22 mouse cellular contexts compared by ENCODE assay signal in the genomic region with DNA sequence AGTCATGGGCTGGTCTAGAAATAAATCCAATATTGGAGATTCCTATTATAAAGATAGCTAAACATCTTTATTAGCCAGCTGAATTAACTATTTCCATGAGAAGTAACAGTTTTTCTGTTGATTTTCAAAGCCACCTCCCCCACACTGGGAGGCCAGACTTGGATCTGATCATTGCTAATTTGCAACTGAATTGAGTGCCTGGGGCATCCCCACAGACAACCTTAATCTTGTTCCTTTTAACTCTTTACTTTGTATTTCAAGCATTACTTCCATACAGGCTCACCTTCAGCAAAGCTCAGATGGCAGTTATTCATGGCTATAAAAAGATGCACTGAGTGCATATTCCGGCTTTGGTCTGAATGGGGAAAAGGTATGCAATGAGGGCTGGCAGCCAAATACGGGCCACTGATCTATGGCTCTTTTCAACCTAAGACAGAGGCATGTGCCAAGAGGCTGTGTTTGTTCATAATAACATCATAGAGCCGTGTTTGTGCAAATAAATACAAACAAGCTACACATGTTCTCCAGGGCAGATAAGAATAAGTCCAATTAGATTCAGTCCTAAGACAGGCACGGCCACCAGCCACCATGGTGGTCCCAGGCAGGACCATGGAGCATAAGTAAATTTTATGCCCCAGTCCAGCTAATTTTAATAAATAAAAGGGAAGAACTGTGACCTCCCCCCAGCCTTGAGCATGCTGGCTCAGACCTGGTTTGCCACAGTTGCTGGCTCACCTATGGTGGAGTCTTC.
DNase-seq lines count a peak whose midpoint lies in the region; ATAC-seq and TF ChIP-seq lines count a peak whose summit lies in the region.
"Had no signal": no experiment of that assay in that cellular context is flagged by ENCODE, and none has a peak within 500 bp of the region (broad histone marks: within the 10 kb centered on the region; RNA-seq: fewer than 3 reads in every experiment).

No protein-coding gene starts in this region.

- H3K9ac ChIP-seq in heart, adult 2 months (ENCODE audit: low read depth, low read length), result no peak overlapping the region
- H3K9ac ChIP-seq in midbrain, embryonic 11.5 days (ENCODE audit: low read length), result no peak overlapping the region
- no peak overlapping the region for H3K9ac ChIP-seq in midbrain, embryonic 15.5 days
- no peak overlapping the region for H3K9ac ChIP-seq in midbrain, embryonic 14.5 days (replicated peaks; ENCODE audit: low read length)
- H3K9ac ChIP-seq: embryonic facial prominence, embryonic 12.5 days; forebrain, embryonic 13.5 days; hindbrain, embryonic 14.5 days; liver, embryonic 13.5 days had no signal

- H3K79me2 ChIP-seq in heart, adult 2 months (replicated peaks; ENCODE audit: control insufficient read depth, insufficient read depth, low read length), result no peaks in the 10 kb centered on the region

- TF ChIP-seq EP300 in heart, adult 2 months (IDR thresholded peaks at IDR 0.05; ENCODE audit: insufficient read depth, low read depth, low read length), result no peak

- H3K36me3 ChIP-seq in heart, adult 2 months (ENCODE audit: control insufficient read depth, insufficient read depth, low read length), result 0 out of 2 replicates have a peak, but pooled peaks cover 2% of the 10 kb centered on the region
- no peaks in the 10 kb centered on the region for H3K36me3 ChIP-seq in midbrain, embryonic 11.5 days (ENCODE audit: control insufficient read depth, insufficient read depth, low read length)
- H3K36me3 ChIP-seq in midbrain, embryonic 15.5 days (replicated peaks), result no peaks in the 10 kb centered on the region
- no peaks in the 10 kb centered on the region for H3K36me3 ChIP-seq in midbrain, embryonic 14.5 days (ENCODE audit: control insufficient read depth, insufficient read depth, low read length)
- H3K36me3 ChIP-seq: embryonic facial prominence, embryonic 12.5 days; liver, embryonic 13.5 days had no signal

- 61% methylated on average over 4 of the region's 4 CpGs for WGBS in heart, adult 2 months
- 54% methylated on average over 4 of the region's 4 CpGs for WGBS in midbrain, embryonic 11.5 days
- 32% methylated on average over 4 of the region's 4 CpGs for WGBS in midbrain, embryonic 15.5 days
- 27% methylated on average over 4 of the region's 4 CpGs for WGBS in midbrain, embryonic 14.5 days

- no peak overlapping the region for H3K4me2 ChIP-seq in midbrain, embryonic 11.5 days
- H3K4me2 ChIP-seq in midbrain, embryonic 15.5 days, result no peak overlapping the region
- no peak overlapping the region for H3K4me2 ChIP-seq in midbrain, embryonic 14.5 days (ENCODE audit: low read length)
- H3K4me2 ChIP-seq: embryonic facial prominence, embryonic 12.5 days; forebrain, embryonic 13.5 days; hindbrain, embryonic 14.5 days; liver, embryonic 13.5 days had no signal

- intact Hi-C loops in heart, adult 2 months (cut with DNase I), result no loop called here
- intact Hi-C loops in heart, postnatal 14 days (cut with DNase I), result no loop called here

- TF ChIP-seq CTCF in heart, adult 2 months (IDR thresholded peaks at IDR 0.05), result no peak

- H3K9me3 ChIP-seq in midbrain, embryonic 11.5 days (ENCODE audit: control insufficient read depth, low read length), result no peaks in the 10 kb centered on the region
- no peaks in the 10 kb centered on the region for H3K9me3 ChIP-seq in midbrain, embryonic 15.5 days
- H3K9me3 ChIP-seq in midbrain, embryonic 14.5 days (ENCODE audit: control insufficient read depth, low read length), result no peaks in the 10 kb centered on the region
- H3K9me3 ChIP-seq: embryonic facial prominence, embryonic 12.5 days; liver, embryonic 13.5 days had no signal

- no peak overlapping the region for H3K4me3 ChIP-seq in heart, adult 2 months
- no peak overlapping the region for H3K4me3 ChIP-seq in midbrain, embryonic 11.5 days (ENCODE audit: low read depth, low read length)
- H3K4me3 ChIP-seq in midbrain, embryonic 15.5 days, result no peak overlapping the region
- H3K4me3 ChIP-seq in midbrain, embryonic 14.5 days (replicated peaks; ENCODE audit: low read depth, low read length), result no peak overlapping the region
- H3K4me3 ChIP-seq: embryonic facial prominence, embryonic 12.5 days; forebrain, embryonic 13.5 days; left cerebral cortex, adult 2 months; liver, embryonic 13.5 days had no signal

- TF ChIP-seq POLR2A in heart, adult 2 months (IDR thresholded peaks at IDR 0.05; ENCODE audit: insufficient read depth, low read depth, low read length), result no peak

- peaks cover 1% of the 10 kb centered on the region; the same call in 1 of the 2 replicates for H3K4me1 ChIP-seq in heart, adult 2 months (ENCODE audit: control insufficient read depth, insufficient read depth, low read length)
- peaks cover 6% of the 10 kb centered on the region; the same call in 1 of the 2 replicates for H3K4me1 ChIP-seq in midbrain, embryonic 11.5 days (ENCODE audit: control insufficient read depth, insufficient read depth, low read length)
- no peaks in the 10 kb centered on the region for H3K4me1 ChIP-seq in midbrain, embryonic 15.5 days
- no peaks in the 10 kb centered on the region for H3K4me1 ChIP-seq in midbrain, embryonic 14.5 days (ENCODE audit: control insufficient read depth, insufficient read depth, low read length)
- H3K4me1 ChIP-seq: liver, embryonic 13.5 days had no signal

- H3K27me3 ChIP-seq in heart, adult 2 months (ENCODE audit: control insufficient read depth, insufficient read depth, low read length), result no peaks in the 10 kb centered on the region
- no peaks in the 10 kb centered on the region for H3K27me3 ChIP-seq in midbrain, embryonic 11.5 days (ENCODE audit: control insufficient read depth, insufficient read depth, low read length)
- H3K27me3 ChIP-seq in midbrain, embryonic 15.5 days (replicated peaks), result no peaks in the 10 kb centered on the region
- H3K27me3 ChIP-seq in midbrain, embryonic 14.5 days (ENCODE audit: control insufficient read depth, insufficient read depth, low read length), result no peaks in the 10 kb centered on the region
- H3K27me3 ChIP-seq: embryonic facial prominence, embryonic 12.5 days; forebrain, embryonic 13.5 days; liver, embryonic 13.5 days had no signal

- no peak for DNase-seq in heart, adult 2 months
- DNase-seq in heart, postnatal 14 days, result no peak
- DNase-seq in midbrain, embryonic 11.5 days (ENCODE audit: low spot score, missing footprints), result peak; percentile 65
- DNase-seq in ES-CJ7 (ENCODE audit: low read depth, low spot score), result peak; percentile 74
- DNase-seq in midbrain, embryonic 14.5 days, result peak; percentile 41
- DNase-seq: adrenal gland, postnatal 10 days; cerebellum, adult 2 months; cerebellum, postnatal 25 days; kidney, adult 8-10 months; kidney, postnatal 10 days; liver, embryonic 13.5 days; lung, adult 2 months; lung, postnatal 14 days; retina, postnatal 1 day; right cerebral cortex, postnatal 25 days; spleen, adult 18-20 months had no signal

- H3K27ac ChIP-seq in heart, adult 2 months, result peak overlapping the region; percentile 45
- no peak overlapping the region for H3K27ac ChIP-seq in midbrain, embryonic 11.5 days (ENCODE audit: low read depth, low read length)
- H3K27ac ChIP-seq in midbrain, embryonic 15.5 days, result no peak overlapping the region
- H3K27ac ChIP-seq in midbrain, embryonic 14.5 days (replicated peaks; ENCODE audit: low read depth, low read length), result no peak overlapping the region
- H3K27ac ChIP-seq: embryonic facial prominence, embryonic 12.5 days; forebrain, embryonic 13.5 days; hindbrain, embryonic 14.5 days; left cerebral cortex, adult 2 months; liver, embryonic 13.5 days had no signal

- no peak for ATAC-seq in midbrain, embryonic 11.5 days (ENCODE audit: low FRiP score)
- no peak; the same call in 1 of the 2 replicates for ATAC-seq in midbrain, embryonic 15.5 days (replicated peaks)
- peak; percentile 31; the same call in 1 of the 2 replicates for ATAC-seq in midbrain, embryonic 14.5 days (ENCODE audit: low FRiP score, low TSS enrichment)
- ATAC-seq in granulocyte monocyte progenitor cell, adult 5-6 weeks (replicated peaks; ENCODE audit: poor library complexity, severe bottlenecking), result no peak
- ATAC-seq: forebrain, embryonic 13.5 days had no signal

Comparison
In these comparisons a context has a peak if more than half of its experiments do, and no peak if none do; other contexts are left out.
1. DNase-seq: peak in midbrain, embryonic 11.5 days (single experiment), ES-CJ7 (single experiment) and midbrain, embryonic 14.5 days (single experiment); none in heart, adult 2 months (0 of 2) and heart, postnatal 14 days (0 of 2).